Mouse (Mus musculus) frontal cortex, postnatal 25 days (tissue): ENCODE measurements around the gene Idua.

Experiments
- DNase-seq, 2 experiments: peaks; one replicate each; pipeline ENCODE4 v3.0.0; 2022; ENCODE audit warnings: low spot score in 2 of 2

The Idua gene

GRCm38 (mm10) chr5:108680871-108681270 is 20.7 kb downstream of the Idua start:
- DNase-seq = no peak

GRCm38 (mm10) chr5:108689091-108689490 is 29.0 kb downstream of the Idua start:
- no peak for DNase-seq

GRCm38 (mm10) chr5:108691152-108691551 is 31.0 kb downstream of the Idua start:
- no peak for DNase-seq

GRCm38 (mm10) chr5:108692271-108692670 is 32.1 kb downstream of the Idua start, which contains the start of gene Fgfrl1:
Fgfrl1 (plus strand) TSS chr5:108692382.
- no peak for DNase-seq

GRCm38 (mm10) chr5:108693872-108694288 is 33.7 kb downstream of the Idua start:
- DNase-seq = no peak

- DNase-seq = no peak
These were observed 34.5 kb downstream of the Idua start for GRCm38 (mm10) chr5:108694352-108695261.

- DNase-seq = no peak
These were observed 35.7 kb downstream of the Idua start for GRCm38 (mm10) chr5:108695861-108696260.

- DNase-seq = no peak
These were observed 36.4 kb downstream of the Idua start for GRCm38 (mm10) chr5:108696542-108696941.

GRCm38 (mm10) chr5:108697341-108697753 is 37.2 kb downstream of the Idua start:
- peak; percentile 28 to 39 for DNase-seq

- no peak for DNase-seq
These were observed 40.2 kb downstream of the Idua start for GRCm38 (mm10) chr5:108700346-108700745.

GRCm38 (mm10) chr5:108701341-108702021 is 41.4 kb downstream of the Idua start:
- no peak for DNase-seq

- DNase-seq = no peak
These were observed 43.9 kb downstream of the Idua start for GRCm38 (mm10) chr5:108703754-108704626.

- no peak for DNase-seq
These were observed 47.6 kb downstream of the Idua start for GRCm38 (mm10) chr5:108707758-108708157.

- no peak for DNase-seq
These were observed 48.3 kb downstream of the Idua start for GRCm38 (mm10) chr5:108708419-108708818.

- DNase-seq = no peak
These were observed 49.0 kb downstream of the Idua start for GRCm38 (mm10) chr5:108708981-108709731.

- DNase-seq = no peak
These were observed 51.8 kb downstream of the Idua start for GRCm38 (mm10) chr5:108711968-108712367.

GRCm38 (mm10) chr5:108713096-108713495 is 53.0 kb downstream of the Idua start:
- DNase-seq = no peak

GRCm38 (mm10) chr5:108713691-108714090 is 53.6 kb downstream of the Idua start:
- no peak for DNase-seq

- DNase-seq = no peak
These were observed 54.0 kb downstream of the Idua start for GRCm38 (mm10) chr5:108714149-108714548.

GRCm38 (mm10) chr5:108715974-108716373 is 55.8 kb downstream of the Idua start:
- no peak for DNase-seq

- no peak for DNase-seq
These were observed 57.9 kb downstream of the Idua start for GRCm38 (mm10) chr5:108718051-108718450.
